Mouse (Mus musculus) ES-E14 (cell line): Measurements from ENCODE around the gene Amigo3. TPM values are rescaled to one million over a fixed set of nuclear protein-coding genes. Genes with fewer than 3 reads are reported as not detected.
A peak's percentile ranks its signal among the peaks of the same experiment; 100 is the strongest.

Source experiments
- DNase-seq: peaks from one replicate; pipeline ENCODE4 v3.0.0-alpha.2; 2013; ENCODE audit warnings: low read depth, low spot score
- H3K27ac ChIP-seq: 2 replicates; pipeline ENCODE4 v1.5.1; 2012; ENCODE audit warnings: low read depth, mild to moderate bottlenecking, low read length, moderate library complexity, mixed read lengths; ENCODE audit not compliant: poor library complexity, insufficient read depth, severe bottlenecking
- H3K36me3 ChIP-seq: 2 replicates; pipeline ENCODE4 v1.6.1; 2012; ENCODE audit warnings: mild to moderate bottlenecking, low read length, moderate library complexity, mixed read lengths; ENCODE audit not compliant: control insufficient read depth, poor library complexity, insufficient read depth, severe bottlenecking
- H3K4me1 ChIP-seq, 2 experiments: fragments of 150-350 bp in 1 of 2; sonication (generic) in 1 of 2; 2 replicates each; pipeline ENCODE4 v1.6.1; 2012; ENCODE audit warnings: low read length in 2 of 2, mild to moderate bottlenecking in 1 of 2, mixed read lengths in 1 of 2; ENCODE audit not compliant: control insufficient read depth in 2 of 2, insufficient read depth in 2 of 2, poor library complexity in 1 of 2
- H3K4me3 ChIP-seq, 2 experiments: fragments of 150-350 bp in 1 of 2; sonication (generic) in 1 of 2; 2 replicates each; pipeline ENCODE4 v1.5.1; 2012; ENCODE audit warnings: low read length in 2 of 2, low read depth in 1 of 2, mild to moderate bottlenecking in 1 of 2, mixed read lengths in 1 of 2; ENCODE audit not compliant: insufficient read depth in 1 of 2, poor library complexity in 1 of 2, severe bottlenecking in 1 of 2
- H3K9ac ChIP-seq: 2 replicates; pipeline ENCODE4 v1.6.1; 2012; ENCODE audit warnings: low read depth, mild to moderate bottlenecking, low read length, mixed read lengths; ENCODE audit not compliant: poor library complexity, insufficient read depth, severe bottlenecking
- H3K9me3 ChIP-seq: fragments of 150-350 bp; sonication (generic); 2 replicates; pipeline ENCODE4 v1.6.1; 2012; ENCODE audit warnings: low read depth, mild to moderate bottlenecking, low read length; ENCODE audit not compliant: control insufficient read depth, insufficient read depth
- CHD2 ChIP-seq: IDR thresholded peaks from 2 replicates; pipeline ENCODE4 v1.6.1; 2014; ENCODE audit warnings: mild to moderate bottlenecking, low read depth, low read length, inconsistent platforms
- HCFC1 ChIP-seq: IDR thresholded peaks from 2 replicates; pipeline ENCODE4 v1.6.1; 2012; ENCODE audit warnings: low read length, inconsistent platforms, borderline replicate concordance; ENCODE audit not compliant: insufficient read depth
- MAFK ChIP-seq: IDR thresholded peaks from 2 replicates; pipeline ENCODE4 v1.6.1; 2014; ENCODE audit warnings: mild to moderate bottlenecking, low read depth, low read length, inconsistent platforms; ENCODE audit not compliant: insufficient read depth
- ZC3H11A ChIP-seq: IDR thresholded peaks from 2 replicates; pipeline ENCODE4 v1.6.1; 2012; ENCODE audit warnings: low read depth, mild to moderate bottlenecking, inconsistent platforms, low read length, borderline replicate concordance
- ZNF384 ChIP-seq: IDR thresholded peaks from 2 replicates; pipeline ENCODE4 v1.6.1; 2012; ENCODE audit warnings: low read depth, low read length, inconsistent platforms
- in situ Hi-C, 2 experiments: fragments of 600-800 bp; cut with MboI; formaldehyde crosslinking; loops; one replicate each; pipeline ENCODE4 v1.15.1; 2025; ENCODE audit warnings: low sequenced_read_pairs in 2 of 2, inconsistent platforms in 1 of 2; ENCODE audit not compliant: unreplicated experiment in 2 of 2
- total RNA-seq: library from RNA; depleted of rRNA; stranded (reverse); fragments of 300-350 nt; gene quantifications from 2 replicates; pipeline ENCODE4 v1.2.3, GENCODE M21; 2012

The Amigo3 gene
- total RNA-seq, 1 experiment, result 2.7 TPM

DNA sequence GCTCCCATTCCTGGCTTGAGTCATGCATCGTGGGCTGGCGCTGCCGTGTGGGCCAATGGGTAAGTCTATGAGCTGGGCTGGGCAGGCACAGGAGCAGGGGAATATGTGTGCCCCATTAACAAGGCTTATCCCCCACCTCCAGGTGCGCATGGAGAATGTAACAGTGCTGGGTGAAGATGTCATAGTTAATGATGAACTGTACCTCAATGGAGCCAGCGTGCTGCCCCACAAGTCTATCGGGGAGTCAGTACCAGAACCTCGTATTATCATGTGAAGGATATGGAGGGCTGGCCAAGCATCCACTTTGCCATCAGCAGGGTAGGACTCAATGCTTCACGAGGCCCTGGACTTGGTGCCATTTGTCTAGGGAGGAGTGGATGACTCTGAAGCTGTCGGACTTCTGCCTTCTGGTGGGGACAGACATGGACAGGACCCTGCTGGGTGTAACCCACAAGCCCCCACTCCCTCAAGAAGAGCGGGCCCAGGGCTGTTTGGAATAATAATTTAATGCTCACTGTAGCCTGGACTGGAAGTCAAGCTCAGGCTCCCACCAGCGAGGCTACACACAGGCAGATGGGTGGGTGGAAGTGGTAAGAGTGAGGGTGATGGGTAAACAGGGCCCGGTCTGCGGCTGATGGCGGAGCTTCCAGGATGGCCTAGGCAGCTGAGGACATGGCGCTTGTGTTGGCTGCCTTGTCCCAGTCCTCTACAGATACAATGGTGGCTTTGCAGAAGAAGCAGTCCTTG, 1.6 kb upstream of the Amigo3 start:
- H3K4me3 ChIP-seq, result no peak overlapping the region
- TF ChIP-seq ZNF384, result no peak
- DNase-seq, result no peak
- H3K9me3 ChIP-seq, result no peaks in the 10 kb centered on the region
- in situ Hi-C loops, result no loop called here
- H3K9ac ChIP-seq, result no peak overlapping the region
- no peak overlapping the region for H3K27ac ChIP-seq
- H3K36me3 ChIP-seq, result peaks cover 21% of the 10 kb centered on the region; the same call in 1 of the 2 replicates
- peaks cover 0 to 20% of the 10 kb centered on the region in 2 experiments; a peak in 3 of 4 replicates for H3K4me1 ChIP-seq

DNA sequence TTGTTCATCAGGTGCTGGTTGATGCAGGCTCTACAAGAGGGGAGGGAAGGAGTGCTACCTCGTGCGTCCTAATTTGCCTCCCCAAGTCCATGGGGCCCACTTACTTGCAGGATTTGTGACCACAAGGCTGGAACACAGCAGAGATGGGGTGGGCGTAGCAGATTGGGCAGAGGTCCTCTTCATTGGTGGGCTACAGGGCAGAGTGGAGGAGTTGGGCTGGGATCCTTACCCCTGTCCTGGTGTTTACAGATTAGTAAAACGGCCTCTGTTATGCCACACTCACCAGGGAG, 1.1 kb upstream of the Amigo3 start:
- in situ Hi-C loops, result no loop called here
- Histone ChIP-seq H3K9me3 (no peaks in the 10 kb centered on the region), H3K4me1 (peaks cover 0 to 20% of the 10 kb centered on the region in 2 experiments; a peak in 3 of 4 replicates), H3K27ac (no peak overlapping the region), H3K36me3 (peaks cover 21% of the 10 kb centered on the region; the same call in 1 of the 2 replicates), H3K4me3 (no peak overlapping the region), H3K9ac (no peak overlapping the region)
- no peak for DNase-seq
- TF ChIP-seq MAFK, result no peak

DNA sequence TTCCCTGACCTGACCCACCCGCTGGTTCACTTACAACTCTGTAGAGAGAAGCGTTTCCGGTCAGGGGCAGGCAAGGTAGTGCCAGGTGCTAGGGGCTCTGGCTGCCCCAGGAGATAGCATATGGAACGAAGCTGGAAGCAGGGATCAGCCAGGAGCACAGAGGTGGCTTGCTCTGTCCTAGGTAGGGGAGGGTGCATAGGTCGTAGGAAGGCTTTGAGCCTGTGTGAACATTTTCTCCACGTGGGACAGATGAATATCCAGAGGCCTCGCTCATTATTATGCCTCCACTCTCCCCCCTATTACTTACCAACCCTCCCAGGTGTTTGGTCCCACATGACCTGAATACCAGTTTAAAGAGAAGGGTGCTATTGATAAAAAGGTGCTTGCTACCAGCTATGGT, 548 bp upstream of the Amigo3 start:
- no peak for DNase-seq
- Histone ChIP-seq H3K4me3 (no peak overlapping the region), H3K27ac (no peak overlapping the region), H3K9me3 (no peaks in the 10 kb centered on the region), H3K36me3 (peaks cover 21% of the 10 kb centered on the region; the same call in 1 of the 2 replicates), H3K4me1 (peaks cover 0 to 20% of the 10 kb centered on the region in 2 experiments; a peak in 3 of 4 replicates), H3K9ac (no peak overlapping the region)
- TF ChIP-seq ZC3H11A (no peak), MAFK (no peak), ZNF384 (no peak), CHD2 (no peak), HCFC1 (no peak)
- in situ Hi-C loops, result no loop called here

DNA sequence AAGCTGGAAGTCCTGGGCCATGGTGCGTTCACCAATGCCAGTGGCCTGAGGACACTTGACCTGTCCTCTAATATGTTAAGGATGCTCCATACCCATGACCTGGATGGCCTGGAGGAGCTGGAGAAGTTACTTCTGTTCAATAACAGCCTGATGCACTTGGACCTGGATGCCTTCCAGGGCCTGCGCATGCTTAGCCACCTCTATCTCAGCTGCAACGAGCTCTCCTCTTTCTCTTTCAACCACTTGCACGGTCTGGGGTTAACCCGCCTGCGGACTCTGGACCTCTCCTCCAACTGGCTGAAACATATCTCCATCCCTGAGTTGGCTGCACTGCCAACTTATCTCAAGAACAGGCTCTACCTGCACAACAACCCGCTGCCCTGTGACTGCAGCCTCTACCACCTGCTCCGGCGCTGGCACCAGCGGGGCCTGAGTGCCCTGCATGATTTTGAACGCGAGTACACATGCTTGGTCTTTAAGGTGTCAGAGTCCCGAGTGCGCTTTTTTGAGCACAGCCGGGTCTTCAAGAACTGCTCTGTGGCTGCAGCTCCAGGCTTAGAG, 786 bp downstream of the Amigo3 start:
- in situ Hi-C loops, result no loop called here
- Histone ChIP-seq H3K4me1 (peaks cover 0 to 13% of the 10 kb centered on the region in 2 experiments; a peak in 3 of 4 replicates), H3K36me3 (peaks cover 24% of the 10 kb centered on the region; the same call in 1 of the 2 replicates), H3K9ac (no peak overlapping the region; the same call in 1 of the 2 replicates), H3K4me3 (peak overlapping the region; percentile 12 to 58; a peak in 3 of 4 replicates), H3K9me3 (no peaks in the 10 kb centered on the region), H3K27ac (no peak overlapping the region)
- no peak for DNase-seq
- TF ChIP-seq HCFC1 (no peak), ZNF384 (no peak), ZC3H11A (no peak), MAFK (no peak), CHD2 (no peak)
